ENCODE assay signal across 24 mouse cellular contexts in genomic region chr2:181653523-181653922, GRCm38 (mm10). TPM values are rescaled to one million over a fixed set of nuclear protein-coding genes. Genes with fewer than 3 reads are reported as not detected.
"Had no signal": no experiment of that assay in that cellular context is flagged by ENCODE, and none has a peak within 500 bp of the region (broad histone marks: within the 10 kb centered on the region; RNA-seq: fewer than 3 reads in every experiment).

No protein-coding gene starts in this region.

- H3K4me3 ChIP-seq: kidney, embryonic 15.5 days; limb, embryonic 10.5 days; limb, embryonic 13.5 days; liver, embryonic 12.5 days; liver, embryonic 15.5 days; lung, embryonic 15.5 days; megakaryocyte, embryonic 14.5 days; neural tube, embryonic 12.5 days had no signal

- H3K27me3 ChIP-seq: kidney, embryonic 15.5 days; limb, embryonic 13.5 days; liver, embryonic 12.5 days; liver, embryonic 15.5 days; lung, embryonic 15.5 days; megakaryocyte, embryonic 14.5 days; neural tube, embryonic 12.5 days had no signal

- H3K4me2 ChIP-seq: kidney, embryonic 15.5 days; limb, embryonic 13.5 days; liver, embryonic 12.5 days; liver, embryonic 15.5 days; lung, embryonic 15.5 days; midbrain, embryonic 11.5 days; neural tube, embryonic 12.5 days had no signal

- H3K4me1 ChIP-seq: lung, embryonic 15.5 days; neural tube, embryonic 12.5 days had no signal

- DNase-seq: kidney, adult 11 months; kidney, adult 8-10 months; liver; lung, adult 18-20 months; lung, postnatal 10 days; lung, postnatal 36 days; midbrain, embryonic 14.5 days; thymus, adult 2 months; thymus, postnatal 14 days; thymus, postnatal 4 days had no signal

- H3K9me3 ChIP-seq: kidney, embryonic 15.5 days; limb, embryonic 10.5 days; limb, embryonic 13.5 days; liver, embryonic 12.5 days; liver, embryonic 15.5 days; lung, embryonic 15.5 days; megakaryocyte, embryonic 14.5 days; neural tube, embryonic 12.5 days had no signal

- ATAC-seq: liver, embryonic 12.5 days had no signal

- H3K27ac ChIP-seq: kidney, embryonic 15.5 days; limb, embryonic 10.5 days; limb, embryonic 13.5 days; liver, embryonic 12.5 days; liver, embryonic 15.5 days; lung, embryonic 15.5 days; neural tube, embryonic 12.5 days had no signal

- H3K9ac ChIP-seq: kidney, embryonic 15.5 days; limb, embryonic 13.5 days; liver, embryonic 12.5 days; liver, embryonic 15.5 days; lung, embryonic 15.5 days; neural tube, embryonic 12.5 days had no signal

RNA-seq across cellular contexts. Expression of gene Gm29797, which starts 3.3 kb away (rescaled TPM):
- total RNA-seq: layer of hippocampus, postnatal 14 days; left cerebral cortex, postnatal 25 days; midbrain, postnatal 0 days had no signal
- polyA plus RNA-seq: liver, embryonic 12.5 days; liver, embryonic 15.5 days; lung, embryonic 15.5 days; midbrain, embryonic 11.5 days; midbrain, embryonic 14.5 days; midbrain, postnatal 0 days; neural tube, embryonic 12.5 days; stomach, embryonic 14.5 days had no signal

RNA-seq across cellular contexts. Expression of gene Lkaaear1, which starts 44.7 kb away (rescaled TPM):
- total RNA-seq: layer of hippocampus, adult 18-20 months; layer of hippocampus, postnatal 14 days; left cerebral cortex, postnatal 25 days; midbrain, postnatal 0 days had no signal
- polyA plus RNA-seq: limb, embryonic 10.5 days; limb, embryonic 13.5 days; liver, embryonic 12.5 days; liver, embryonic 15.5 days; lung, embryonic 15.5 days; midbrain, embryonic 11.5 days; midbrain, embryonic 14.5 days; midbrain, postnatal 0 days; neural tube, embryonic 12.5 days; stomach, embryonic 14.5 days; thymus, adult 2 months had no signal
